19 mouse cellular contexts compared by ENCODE assay signal in the genomic region with DNA sequence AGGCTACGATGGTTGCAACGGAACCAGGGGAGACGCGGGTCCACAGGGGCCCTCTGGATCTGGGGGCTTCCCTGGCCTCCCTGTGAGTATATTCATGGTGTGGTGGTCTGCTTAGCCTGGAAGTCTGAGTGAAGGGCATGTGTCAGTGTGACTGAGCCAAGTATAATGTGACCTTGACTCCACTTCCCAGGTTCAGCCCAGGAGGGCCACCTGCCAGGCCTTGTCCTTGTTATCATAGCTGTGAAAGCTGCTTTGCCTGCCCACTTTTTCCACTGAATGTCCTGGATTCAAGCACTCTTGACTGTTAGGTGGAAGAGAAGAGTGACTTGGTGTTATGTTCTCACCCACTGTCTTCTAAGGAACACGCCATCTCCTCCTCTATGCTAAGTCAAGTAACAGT.
DNase-seq lines count a peak whose midpoint lies in the region; ATAC-seq and TF ChIP-seq lines count a peak whose summit lies in the region.
"Had no signal": no experiment of that assay in that cellular context is flagged by ENCODE, and none has a peak within 500 bp of the region (broad histone marks: within the 10 kb centered on the region; RNA-seq: fewer than 3 reads in every experiment).

No protein-coding gene starts in this region.

- H3K36me3 ChIP-seq in heart, embryonic 15.5 days = peaks cover 11% of the 10 kb centered on the region; the same call in 1 of the 2 replicates
- H3K36me3 ChIP-seq in lung, embryonic 14.5 days (ENCODE audit: insufficient read depth) = peaks cover 33% of the 10 kb centered on the region
- H3K36me3 ChIP-seq in intestine, embryonic 16.5 days (ENCODE audit: control insufficient read depth, insufficient read depth, low read length) = peaks cover 4% of the 10 kb centered on the region; the same call in 1 of the 2 replicates
- H3K36me3 ChIP-seq: hindbrain, embryonic 12.5 days had no signal

- H3K9me3 ChIP-seq in heart, embryonic 15.5 days (replicated peaks) = no peaks in the 10 kb centered on the region
- no peaks in the 10 kb centered on the region for H3K9me3 ChIP-seq in lung, embryonic 14.5 days (ENCODE audit: low read depth, low read length)
- H3K9me3 ChIP-seq in intestine, embryonic 16.5 days (ENCODE audit: control insufficient read depth, low read length) = no peaks in the 10 kb centered on the region
- H3K9me3 ChIP-seq: forebrain, embryonic 13.5 days; heart, embryonic 13.5 days; hindbrain, embryonic 12.5 days; limb, embryonic 13.5 days had no signal

- H3K4me1 ChIP-seq in heart, embryonic 15.5 days (replicated peaks) = peaks cover 47% of the 10 kb centered on the region
- H3K4me1 ChIP-seq in lung, embryonic 14.5 days (ENCODE audit: insufficient read depth) = peaks cover 14% of the 10 kb centered on the region; the same call in 1 of the 2 replicates
- H3K4me1 ChIP-seq in intestine, embryonic 16.5 days (ENCODE audit: control insufficient read depth, insufficient read depth, low read length) = peaks cover 25% of the 10 kb centered on the region

- ATAC-seq in heart, embryonic 15.5 days (replicated peaks; ENCODE audit: insufficient number of reproducible peaks, insufficient read depth, low FRiP score, low read depth) = no peak
- no peak for ATAC-seq in lung, embryonic 14.5 days (ENCODE audit: insufficient read depth)
- no peak for ATAC-seq in intestine, embryonic 16.5 days
- ATAC-seq: forebrain, embryonic 13.5 days; inflammation-experienced regulatory T-cells, adult 6 months had no signal

- TF ChIP-seq CTCF in lung, embryonic 14.5 days (IDR thresholded peaks at IDR 0.05; ENCODE audit: low read depth) = no peak

- DNase-seq in heart, adult 9 months (ENCODE audit: low spot score in 2 of 2) = no peak
- no peak for DNase-seq in lung, embryonic 14.5 days
- DNase-seq in lung, adult 18-20 months = no peak
- peak; percentile 61 for DNase-seq in heart, postnatal 4 days
- DNase-seq in testis, postnatal 14 days (ENCODE audit: low spot score) = no peak
- DNase-seq: cerebellum, adult 8-10 months; retina, postnatal 1 day; thymus, postnatal 14 days had no signal

- no peaks in the 10 kb centered on the region for H3K27me3 ChIP-seq in heart, embryonic 15.5 days
- H3K27me3 ChIP-seq in lung, embryonic 14.5 days (ENCODE audit: insufficient read depth, low read length) = no peaks in the 10 kb centered on the region
- no peaks in the 10 kb centered on the region for H3K27me3 ChIP-seq in intestine, embryonic 16.5 days (replicated peaks; ENCODE audit: control insufficient read depth, insufficient read depth, low read length)
- H3K27me3 ChIP-seq: forebrain, embryonic 13.5 days; heart, embryonic 13.5 days; limb, embryonic 13.5 days had no signal

- WGBS in heart, embryonic 15.5 days = 94% methylated on average over 5 of the region's 5 CpGs
- 93% methylated on average over 5 of the region's 5 CpGs for WGBS in lung, embryonic 14.5 days
- 95% methylated on average over 5 of the region's 5 CpGs for WGBS in intestine, embryonic 16.5 days

- peak overlapping the region; percentile 5 for H3K27ac ChIP-seq in heart, embryonic 15.5 days
- peak overlapping the region; percentile 78; the same call in 1 of the 2 replicates for H3K27ac ChIP-seq in lung, embryonic 14.5 days (ENCODE audit: low read depth)
- H3K27ac ChIP-seq in intestine, embryonic 16.5 days (ENCODE audit: low read length) = peak overlapping the region; percentile 78
- H3K27ac ChIP-seq: forebrain, embryonic 13.5 days; hindbrain, embryonic 12.5 days; liver, embryonic 14.5 days; macrophage had no signal

- no peak overlapping the region for H3K4me3 ChIP-seq in heart, embryonic 15.5 days
- no peak overlapping the region for H3K4me3 ChIP-seq in lung, embryonic 14.5 days (ENCODE audit: low read depth, low read length)
- H3K4me3 ChIP-seq in intestine, embryonic 16.5 days (ENCODE audit: low read length) = no peak overlapping the region
- H3K4me3 ChIP-seq: erythroblast, embryonic 14.5 days; forebrain, embryonic 13.5 days; heart, embryonic 13.5 days; hindbrain, embryonic 12.5 days; limb, embryonic 13.5 days had no signal

- H3K9ac ChIP-seq in heart, embryonic 15.5 days = no peak overlapping the region
- H3K9ac ChIP-seq in lung, embryonic 14.5 days = no peak overlapping the region
- no peak overlapping the region; the same call in 1 of the 2 replicates for H3K9ac ChIP-seq in intestine, embryonic 16.5 days (ENCODE audit: low read depth, low read length)
- H3K9ac ChIP-seq: forebrain, embryonic 13.5 days; heart, embryonic 13.5 days; hindbrain, embryonic 12.5 days; limb, embryonic 13.5 days; liver, embryonic 14.5 days had no signal

- no peak overlapping the region for H3K4me2 ChIP-seq in heart, embryonic 15.5 days
- no peak overlapping the region for H3K4me2 ChIP-seq in lung, embryonic 14.5 days
- H3K4me2 ChIP-seq in intestine, embryonic 16.5 days (ENCODE audit: low read depth, low read length) = no peak overlapping the region
- H3K4me2 ChIP-seq: forebrain, embryonic 13.5 days; heart, embryonic 13.5 days; hindbrain, embryonic 12.5 days; midbrain, embryonic 11.5 days had no signal

Comparison
In these comparisons a context has a peak if more than half of its experiments do, and no peak if none do; other contexts are left out.
1. H3K27ac ChIP-seq: peak in every context shown above with its lines; median percentile 78 in lung, embryonic 14.5 days; 78 in intestine, embryonic 16.5 days; 5 in heart, embryonic 15.5 days.